Mouse (Mus musculus) midbrain, postnatal 0 days (tissue): ENCODE data around the gene Tmem63c. TPM values are rescaled to one million over a fixed set of nuclear protein-coding genes. Genes with fewer than 3 reads are reported as not detected.

Experiments used
- ATAC-seq: fragments of 200-750 bp; cut with Nextera tagmentation; 2 replicates; pipeline ENCODE4 v1.8.0; 2017; ENCODE audit warnings: moderate number of reproducible peaks, mild to moderate bottlenecking, moderate TSS enrichment, moderate library complexity; ENCODE audit not compliant: low FRiP score
- DNase-seq: peaks from one replicate; pipeline ENCODE4 v3.0.0-alpha.2; 2015; ENCODE audit warnings: low spot score
- H3K27ac ChIP-seq: fragments of 300-500 bp; sonication (generic); 2 replicates; pipeline ENCODE4 v1.5.1; 2014; ENCODE audit warnings: low read depth, mild to moderate bottlenecking, low read length, mixed read lengths
- H3K27me3 ChIP-seq: fragments of 300-500 bp; sonication (generic); 2 replicates; pipeline ENCODE4 v1.6.1; 2014; ENCODE audit warnings: low read length, control low read depth, mixed read lengths; ENCODE audit not compliant: insufficient read depth
- H3K36me3 ChIP-seq: fragments of 300-500 bp; sonication (generic); 2 replicates; pipeline ENCODE4 v1.6.1; 2014; ENCODE audit warnings: low read length, control low read depth, mixed read lengths; ENCODE audit not compliant: insufficient read depth
- H3K4me1 ChIP-seq: fragments of 300-500 bp; sonication (generic); 2 replicates; pipeline ENCODE4 v1.6.1; 2014; ENCODE audit warnings: mild to moderate bottlenecking, control low read depth, antibody characterized with exemption, low read length, mixed read lengths; ENCODE audit not compliant: insufficient read depth
- H3K4me2 ChIP-seq: fragments of 300-500 bp; sonication (generic); 2 replicates; pipeline ENCODE4 v1.6.1; 2014; ENCODE audit warnings: low read depth, mild to moderate bottlenecking, low read length, mixed read lengths; ENCODE audit not compliant: poor library complexity, severe bottlenecking
- H3K4me3 ChIP-seq: fragments of 300-500 bp; sonication (generic); 2 replicates; pipeline ENCODE4 v1.5.1; 2014; ENCODE audit warnings: low read depth, mild to moderate bottlenecking, low read length, moderate library complexity
- H3K9ac ChIP-seq: fragments of 300-500 bp; sonication (generic); replicated peaks from 2 replicates; pipeline ENCODE4 v1.6.1; 2014; ENCODE audit warnings: mild to moderate bottlenecking, low read length, moderate library complexity, mixed read lengths; ENCODE audit not compliant: poor library complexity, severe bottlenecking
- H3K9me3 ChIP-seq: fragments of 300-500 bp; sonication (generic); 2 replicates; pipeline ENCODE4 v1.6.1; 2016; ENCODE audit warnings: low read length, control low read depth
- CTCF ChIP-seq: IDR thresholded peaks from 2 replicates; pipeline ENCODE4 v1.5.1; 2016; ENCODE audit warnings: antibody characterized with exemption, mild to moderate bottlenecking
- WGBS: fragments of 180-500 bp; shearing (Covaris S2); extraction: QIAGEN DNeasy Blood & Tissue Kit; methylation state at CpG from one replicate; pipeline ENCODE4 v1.1.7; 2014; 5-methylcytosine and 5-hydroxymethylcytosine counted together
- polyA plus RNA-seq: library from polyadenylated mRNA; unstranded; fragments of >200 nt; fragmentation: Nextera tagmentation; extraction: Ambion mirVana; gene quantifications from 2 replicates; pipeline ENCODE4 v1.2.1, GENCODE M21; 2015
- total RNA-seq: library from RNA; depleted of rRNA; stranded (reverse); fragments of >200 nt; gene quantifications from 2 replicates; pipeline ENCODE4 v1.2.3, GENCODE M21; 2014

Gene Tmem63c
- total and polyA plus RNA-seq, 2 experiments from 2014 or later: 10.7 to 30.1 TPM

DNA sequence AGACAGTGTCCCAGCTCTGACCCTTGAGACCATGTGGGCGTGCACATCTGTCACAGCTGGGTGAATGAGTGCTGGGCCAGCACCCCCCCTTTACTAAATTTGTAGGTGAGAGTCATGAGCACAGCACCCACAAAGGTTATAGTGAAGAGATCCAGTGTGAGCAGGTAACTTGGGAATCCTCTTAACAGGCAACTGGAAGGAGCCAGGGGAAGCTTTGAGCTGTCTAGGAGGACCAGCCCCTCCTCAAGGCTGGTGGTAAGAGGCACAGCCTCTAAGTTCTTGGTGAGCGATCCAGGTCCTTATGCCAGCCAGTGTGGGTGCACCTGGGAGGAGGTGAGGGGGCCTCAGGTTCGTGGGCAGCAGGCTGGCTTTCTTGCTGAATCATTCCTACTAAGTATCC lies 17.5 kb upstream of the Tmem63c start:
- DNase-seq: no peak
- TF ChIP-seq CTCF: no peak
- Histone ChIP-seq H3K4me2 (no peak overlapping the region), H3K27ac (no peak overlapping the region), H3K36me3 (no peaks in the 10 kb centered on the region), H3K27me3 (no peaks in the 10 kb centered on the region), H3K4me3 (no peak overlapping the region), H3K9ac (no peak overlapping the region), H3K9me3 (no peaks in the 10 kb centered on the region), H3K4me1 (peaks cover 8% of the 10 kb centered on the region; the same call in 1 of the 2 replicates)
- 63% methylated on average over 3 of the region's 3 CpGs for WGBS
- no peak for ATAC-seq

GRCm38 (mm10) chr12:87004596-87004995 lies 16.5 kb upstream of the Tmem63c start:
- 0 out of 2 replicates have a peak overlapping the region, but pooled peaks have one; percentile 18 for H3K27ac ChIP-seq
- no peak for ATAC-seq
- no peak for TF ChIP-seq CTCF
- H3K4me2 ChIP-seq: no peak overlapping the region
- no peak overlapping the region for H3K4me3 ChIP-seq
- H3K9ac ChIP-seq: 0 out of 2 replicates have a peak overlapping the region, but pooled peaks have one; percentile 29
- no peaks in the 10 kb centered on the region for H3K36me3 ChIP-seq
- no peaks in the 10 kb centered on the region for H3K9me3 ChIP-seq
- no peak for DNase-seq
- peaks cover 8% of the 10 kb centered on the region; the same call in 1 of the 2 replicates for H3K4me1 ChIP-seq
- whole genome bisulfite sequencing: 80% methylated on average over 4 of the region's 4 CpGs
- no peaks in the 10 kb centered on the region for H3K27me3 ChIP-seq

DNA sequence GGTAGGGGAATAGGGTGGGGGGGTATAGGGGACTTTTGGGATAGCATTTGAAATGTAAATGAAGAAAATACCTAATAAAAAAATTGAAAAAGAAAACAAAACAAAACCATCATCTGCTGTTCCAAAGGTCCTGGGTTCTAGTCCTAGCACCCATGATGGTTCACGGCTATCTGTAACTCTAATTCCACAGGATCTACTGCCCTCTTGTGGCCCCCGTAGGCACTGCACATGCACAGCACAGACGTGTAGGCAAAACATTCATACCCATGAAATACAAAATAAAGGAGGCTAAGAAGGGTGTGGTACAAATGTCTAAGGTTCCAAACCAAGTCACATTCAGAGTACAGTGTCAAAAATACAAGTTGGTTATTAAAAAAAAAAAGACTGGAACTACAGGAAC lies 4.1 kb upstream of the Tmem63c start:
- DNase-seq (no peak), ATAC-seq (no peak)
- Histone ChIP-seq H3K27me3 (no peaks in the 10 kb centered on the region), H3K36me3 (no peaks in the 10 kb centered on the region), H3K9ac (no peak overlapping the region), H3K4me2 (no peak overlapping the region), H3K4me1 (no peaks in the 10 kb centered on the region), H3K27ac (no peak overlapping the region), H3K9me3 (no peaks in the 10 kb centered on the region), H3K4me3 (no peak overlapping the region)
- peak; percentile 54 for TF ChIP-seq CTCF
- WGBS: 47% methylated on average over 3 of the region's 3 CpGs

DNA sequence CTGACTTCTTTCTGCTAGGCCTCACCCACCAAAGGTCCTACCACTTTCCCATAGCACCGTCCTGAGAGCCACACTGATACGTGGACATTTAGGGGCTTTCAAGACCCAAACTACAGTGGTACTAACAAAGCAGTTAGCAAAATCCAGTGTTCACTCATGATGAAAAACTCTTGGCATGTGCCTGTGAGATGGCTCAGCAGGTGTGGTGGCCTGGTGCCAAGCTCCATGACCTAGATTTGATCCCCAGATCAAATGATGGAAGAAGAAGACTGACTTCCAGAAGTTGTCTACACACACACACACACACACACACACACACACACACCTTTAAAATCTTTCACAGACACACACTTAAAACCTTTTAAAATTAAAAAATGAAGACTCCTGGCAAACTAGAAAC lies 2.4 kb upstream of the Tmem63c start:
- Histone ChIP-seq H3K4me2 (no peak overlapping the region), H3K27ac (no peak overlapping the region), H3K27me3 (no peaks in the 10 kb centered on the region), H3K4me1 (no peaks in the 10 kb centered on the region), H3K9ac (no peak overlapping the region), H3K4me3 (no peak overlapping the region), H3K9me3 (no peaks in the 10 kb centered on the region), H3K36me3 (no peaks in the 10 kb centered on the region)
- DNase-seq (no peak), ATAC-seq (no peak)
- WGBS: 92% methylated on average over 2 of the region's 2 CpGs
- no peak for TF ChIP-seq CTCF

DNA sequence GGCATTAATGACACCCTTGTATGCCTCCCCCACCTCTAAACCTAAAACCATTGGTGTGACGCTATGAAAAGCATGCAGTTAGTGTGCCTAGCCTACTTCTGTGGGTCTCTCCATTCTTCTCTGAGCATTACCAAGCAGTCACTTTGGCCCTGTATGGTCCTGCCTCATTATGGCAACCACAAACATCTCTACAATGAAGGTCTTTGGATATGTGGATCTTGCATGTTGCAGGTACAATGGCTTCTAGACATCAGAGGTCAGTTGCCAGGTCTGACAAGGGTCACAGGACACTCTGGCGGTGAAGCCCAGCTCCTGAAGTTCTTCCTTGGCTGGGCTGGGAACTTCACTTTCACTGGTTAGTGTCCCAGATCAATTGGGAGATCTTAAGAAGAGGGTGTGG lies 866 bp downstream of the Tmem63c start:
- TF ChIP-seq CTCF: no peak
- Histone ChIP-seq H3K27ac (no peak overlapping the region), H3K4me1 (no peaks in the 10 kb centered on the region; the same call in 1 of the 2 replicates), H3K9ac (no peak overlapping the region), H3K36me3 (no peaks in the 10 kb centered on the region), H3K4me2 (no peak overlapping the region), H3K4me3 (no peak overlapping the region), H3K27me3 (no peaks in the 10 kb centered on the region), H3K9me3 (no peaks in the 10 kb centered on the region)
- 89% methylated on average over 2 of the region's 2 CpGs for WGBS
- no peak for DNase-seq
- no peak for ATAC-seq

- TF ChIP-seq CTCF: no peak
- Histone ChIP-seq H3K9ac (no peak overlapping the region), H3K36me3 (no peaks in the 10 kb centered on the region), H3K27ac (no peak overlapping the region), H3K4me2 (no peak overlapping the region), H3K9me3 (no peaks in the 10 kb centered on the region), H3K4me1 (peaks cover 6% of the 10 kb centered on the region; the same call in 1 of the 2 replicates), H3K4me3 (no peak overlapping the region), H3K27me3 (no peaks in the 10 kb centered on the region)
- 79% methylated on average over 3 of the region's 3 CpGs for WGBS
- ATAC-seq (no peak), DNase-seq (no peak)
These were observed 2.3 kb downstream of the Tmem63c start for GRCm38 (mm10) chr12:87023456-87023855.
